Mouse (Mus musculus) heart, embryonic 10.5 days (tissue): ENCODE results near the gene Atp6ap2. TPM values are rescaled to one million over a fixed set of nuclear protein-coding genes. Genes with fewer than 3 reads are reported as not detected.
"Not testable (repeated sequence)": the region's sequence is repeated elsewhere in the genome, so short reads cannot be mapped to it uniquely, and the experiment has no call there.

Experiments
- DNase-seq: peaks from one replicate; pipeline ENCODE4 v3.0.0-alpha.2; 2017; ENCODE audit warnings: low spot score
- H3K27ac ChIP-seq: fragments of 300-500 bp; sonication (generic); 2 replicates; pipeline ENCODE4 v1.5.1; 2016; ENCODE audit warnings: mild to moderate bottlenecking
- H3K27me3 ChIP-seq: fragments of 300-500 bp; sonication (generic); 2 replicates; pipeline ENCODE4 v1.6.1; 2016; ENCODE audit warnings: mild to moderate bottlenecking; ENCODE audit not compliant: poor library complexity, insufficient read depth, severe bottlenecking
- H3K36me3 ChIP-seq: fragments of 300-500 bp; sonication (generic); 2 replicates; pipeline ENCODE4 v1.6.1; 2016; ENCODE audit warnings: mild to moderate bottlenecking, moderate library complexity
- H3K4me1 ChIP-seq: fragments of 300-500 bp; sonication (generic); 2 replicates; pipeline ENCODE4 v1.6.1; 2016; ENCODE audit warnings: mild to moderate bottlenecking
- H3K4me3 ChIP-seq: fragments of 300-500 bp; sonication (generic); 2 replicates; pipeline ENCODE4 v1.5.1; 2016; ENCODE audit warnings: mild to moderate bottlenecking, moderate library complexity
- H3K9me3 ChIP-seq: fragments of 300-500 bp; sonication (generic); 2 replicates; pipeline ENCODE4 v1.6.1; 2016; ENCODE audit warnings: mild to moderate bottlenecking, moderate library complexity
- WGBS: fragments of 180-500 bp; shearing (Covaris S2); methylation state at CpG from one replicate; pipeline ENCODE4 v1.1.7; 2016; 5-methylcytosine and 5-hydroxymethylcytosine counted together
- polyA plus RNA-seq: library from polyadenylated mRNA; unstranded; fragments of >200 nt; fragmentation: Nextera tagmentation; extraction: Ambion mirVana; gene quantifications from 2 replicates; pipeline ENCODE4 v1.2.1, GENCODE M21; 2016

Gene Atp6ap2
- 56.0 and 58.3 TPM in 2 replicates for polyA plus RNA-seq

GRCm38 (mm10) chrX:12587192-12587957 is at the start of gene Atp6ap2:
TSS of gene Atp6ap2 (plus strand) at chrX:12587801.
- peak within 1 kb of the TSS; percentile 78 for H3K4me3 ChIP-seq
- no peaks in the 10 kb centered on the region for H3K4me1 ChIP-seq
- peaks cover 15% of the 10 kb centered on the region; the same call in 1 of the 2 replicates for H3K27me3 ChIP-seq
- DNase-seq = peak; percentile 96
- H3K36me3 ChIP-seq = no peaks in the 10 kb centered on the region
- WGBS = 13% methylated on average over 49 of the region's 49 CpGs
- peak within 1 kb of the TSS; percentile 91 for H3K27ac ChIP-seq
- no peaks in the 10 kb centered on the region for H3K9me3 ChIP-seq

DNA sequence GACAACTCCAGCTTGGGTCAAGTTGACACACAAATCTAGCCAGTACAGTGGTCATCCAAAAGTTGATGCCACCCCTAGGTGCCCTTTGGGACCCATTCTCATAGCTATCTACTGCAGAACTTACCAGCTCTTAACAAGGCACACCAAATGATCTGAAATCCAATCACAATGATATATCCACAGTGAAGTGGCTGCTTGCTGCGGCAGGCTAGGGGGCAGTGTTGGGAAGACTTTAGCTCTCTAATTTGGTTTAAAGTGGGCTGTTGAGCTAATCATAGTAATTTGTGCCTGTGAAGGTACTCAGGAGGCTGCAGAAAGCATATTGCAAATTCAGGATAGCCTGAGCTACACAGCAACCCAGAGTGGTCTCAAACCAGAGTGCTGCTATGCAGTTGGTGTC is 43.2 kb upstream of the Atp6ap2 start:
- Histone ChIP-seq H3K36me3 (no peaks in the 10 kb centered on the region), H3K27ac (no peak overlapping the region), H3K9me3 (no peaks in the 10 kb centered on the region), H3K27me3 (no peaks in the 10 kb centered on the region; the same call in 1 of the 2 replicates), H3K4me3 (no peak overlapping the region), H3K4me1 (no peaks in the 10 kb centered on the region)
- no peak for DNase-seq
- 70% methylated on average over 1 of the region's 1 CpGs for WGBS

DNA sequence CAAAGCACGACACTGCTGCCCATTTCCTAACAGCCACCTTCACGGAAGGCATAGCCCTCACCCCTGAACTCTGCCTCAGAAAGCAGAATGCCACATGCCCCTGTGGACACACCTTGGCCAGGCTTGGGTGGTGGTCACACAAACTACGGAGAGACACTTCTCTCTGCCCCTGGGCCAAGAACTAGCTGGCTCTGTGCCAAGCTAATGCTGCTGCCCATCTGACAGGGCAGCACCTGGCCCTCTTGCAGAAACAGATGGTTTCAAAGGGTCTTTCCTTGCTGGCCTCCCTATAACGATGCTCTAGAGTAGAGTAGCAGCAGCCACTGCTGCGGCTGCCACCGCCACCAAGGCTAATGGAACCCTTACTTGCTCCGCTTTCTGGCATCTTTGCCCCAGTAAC is 30.5 kb upstream of the Atp6ap2 start:
- no peaks in the 10 kb centered on the region for H3K36me3 ChIP-seq
- 85% methylated on average over 7 of the region's 7 CpGs for WGBS
- no peak for DNase-seq

GRCm38 (mm10) chrX:12571407-12571806 is 16.2 kb upstream of the Atp6ap2 start:
- H3K27me3 ChIP-seq = peaks cover 14% of the 10 kb centered on the region; the same call in 1 of the 2 replicates

More for the DNA sequence above, 30.5 kb upstream of the Atp6ap2 start:
- Histone ChIP-seq H3K27ac (no peak overlapping the region), H3K9me3 (no peaks in the 10 kb centered on the region), H3K27me3 (no peaks in the 10 kb centered on the region), H3K4me1 (no peaks in the 10 kb centered on the region), H3K4me3 (no peak overlapping the region)

DNA sequence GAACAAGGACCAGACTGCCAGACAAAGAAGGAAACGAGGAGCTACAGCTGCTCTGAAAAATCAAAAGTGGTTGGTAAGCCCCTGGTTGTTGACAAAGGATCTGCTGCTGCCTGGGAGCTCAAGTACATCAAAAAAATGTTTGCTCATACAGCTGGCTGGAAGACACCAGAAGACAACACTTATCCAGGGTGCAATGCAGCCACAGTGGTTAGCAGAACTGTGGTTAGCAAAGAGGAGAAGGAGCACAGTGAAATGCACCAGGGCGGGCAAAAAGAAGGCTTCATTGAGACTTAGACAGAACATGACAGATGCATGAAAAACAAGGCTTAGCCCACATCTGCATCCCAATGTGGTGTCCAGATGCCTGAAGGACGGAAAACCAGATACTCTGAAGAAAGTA is 9.7 kb upstream of the Atp6ap2 start:
- Histone ChIP-seq H3K36me3 (no peaks in the 10 kb centered on the region), H3K9me3 (no peaks in the 10 kb centered on the region), H3K4me3 (no peak overlapping the region), H3K27me3 (peaks cover 11% of the 10 kb centered on the region; the same call in 1 of the 2 replicates), H3K27ac (no peak overlapping the region), H3K4me1 (no peaks in the 10 kb centered on the region)
- DNase-seq = no peak
- WGBS = 59% methylated on average over 3 of the region's 3 CpGs

More at GRCm38 (mm10) chrX:12571407-12571806, 16.2 kb upstream of the Atp6ap2 start:
- no peak for DNase-seq
- H3K36me3 ChIP-seq = no peaks in the 10 kb centered on the region
- WGBS = 72% methylated on average over 1 of the region's 1 CpGs
- no peak overlapping the region for H3K27ac ChIP-seq
- H3K4me3 ChIP-seq = no peak overlapping the region
- no peaks in the 10 kb centered on the region for H3K9me3 ChIP-seq
- no peaks in the 10 kb centered on the region for H3K4me1 ChIP-seq

DNA sequence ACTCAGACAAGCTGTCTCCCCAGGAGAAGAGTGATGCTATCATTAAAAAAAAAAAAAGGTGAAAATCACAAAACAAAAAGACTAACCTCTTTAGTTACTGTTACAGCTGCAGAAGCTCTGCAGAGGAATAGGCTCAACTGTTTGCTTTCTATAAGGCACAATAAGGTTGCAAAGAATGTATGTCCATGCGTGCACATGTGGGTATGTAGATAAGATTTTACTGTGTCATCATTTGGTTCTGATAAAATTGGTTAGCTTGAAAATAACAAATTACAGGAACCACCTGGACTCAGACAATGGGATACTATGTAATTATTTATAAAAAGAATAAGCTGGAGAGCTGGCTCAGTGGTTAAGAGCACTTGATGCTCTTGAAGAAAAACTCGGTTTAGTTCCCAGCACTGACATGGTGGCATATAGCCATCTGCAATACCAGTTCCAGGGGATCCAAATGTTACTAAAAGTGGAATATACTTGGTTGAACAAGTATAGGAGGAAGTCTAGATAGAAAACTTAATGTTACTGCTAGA is 9.2 kb upstream of the Atp6ap2 start:
- 86% methylated on average over 2 of the region's 2 CpGs for WGBS
- Histone ChIP-seq H3K4me3 (no peak overlapping the region), H3K27ac (no peak overlapping the region), H3K27me3 (peaks cover 14% of the 10 kb centered on the region; the same call in 1 of the 2 replicates), H3K4me1 (no peaks in the 10 kb centered on the region), H3K9me3 (no peaks in the 10 kb centered on the region), H3K36me3 (no peaks in the 10 kb centered on the region)
- DNase-seq = no peak

DNA sequence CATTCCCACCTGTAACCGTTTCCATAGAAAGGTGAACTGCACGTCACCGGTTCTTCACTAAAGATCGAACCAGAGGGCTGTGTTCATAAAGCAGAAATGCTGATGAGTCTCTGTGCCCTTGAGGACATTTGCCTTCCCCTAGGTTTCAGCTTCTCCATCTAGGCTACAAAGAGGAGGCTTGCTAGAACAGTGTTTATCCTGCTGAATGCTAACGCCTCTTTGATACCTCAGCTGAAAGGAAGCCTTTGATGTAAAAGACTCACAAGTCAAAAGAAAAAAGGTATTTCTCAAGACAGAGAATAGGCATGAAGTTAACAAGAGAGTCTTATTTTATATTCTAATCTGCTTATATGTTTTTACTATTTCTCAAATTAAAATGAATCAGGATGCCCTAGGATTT is 4.3 kb upstream of the Atp6ap2 start:
- no peak for DNase-seq
- peaks cover 20% of the 10 kb centered on the region; the same call in 1 of the 2 replicates for H3K27me3 ChIP-seq
- WGBS = 84% methylated on average over 5 of the region's 5 CpGs

GRCm38 (mm10) chrX:12587958-12588355 is 356 bp downstream of the Atp6ap2 start:
- Histone ChIP-seq H3K27ac (peak overlapping the region; percentile 91), H3K4me1 (no peaks in the 10 kb centered on the region), H3K36me3 (no peaks in the 10 kb centered on the region), H3K27me3 (peaks cover 9% of the 10 kb centered on the region; the same call in 1 of the 2 replicates), H3K9me3 (no peaks in the 10 kb centered on the region), H3K4me3 (peak overlapping the region; percentile 78)
- no peak for DNase-seq
- 20% methylated on average over 16 of the region's 18 CpGs for WGBS

More for the DNA sequence above, 4.3 kb upstream of the Atp6ap2 start:
- H3K36me3 ChIP-seq = no peaks in the 10 kb centered on the region
- no peak overlapping the region for H3K27ac ChIP-seq
- H3K9me3 ChIP-seq = no peaks in the 10 kb centered on the region
- H3K4me3 ChIP-seq = no peak overlapping the region
- H3K4me1 ChIP-seq = no peaks in the 10 kb centered on the region

GRCm38 (mm10) chrX:12591401-12591943 is 3.9 kb downstream of the Atp6ap2 start:
- H3K27me3 ChIP-seq = peaks cover 5% of the 10 kb centered on the region; the same call in 1 of the 2 replicates
- no peak for DNase-seq
- WGBS = 76% methylated on average over 8 of the region's 8 CpGs

DNA sequence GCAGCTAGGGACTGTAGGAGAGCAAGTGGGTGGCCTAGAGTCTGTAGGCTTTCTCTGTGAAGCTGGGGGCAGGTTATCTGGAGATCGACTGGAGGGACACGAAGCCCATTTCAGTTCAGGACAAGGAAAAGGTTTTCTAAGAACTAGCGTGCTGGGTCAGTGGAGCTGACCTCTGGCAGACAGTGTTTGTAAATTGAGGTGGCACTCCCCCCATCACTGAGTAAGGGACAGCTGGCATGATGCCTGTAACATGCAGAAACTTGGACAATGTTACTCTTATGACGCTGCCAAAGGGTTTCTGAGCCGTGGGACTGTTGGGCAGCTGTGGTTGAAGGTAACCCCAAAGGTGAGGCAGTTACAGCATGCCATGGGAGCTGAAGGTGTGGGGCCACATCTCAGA is 4.4 kb downstream of the Atp6ap2 start:
- Histone ChIP-seq H3K27me3 (peaks cover 5% of the 10 kb centered on the region; the same call in 1 of the 2 replicates), H3K9me3 (no peaks in the 10 kb centered on the region), H3K4me3 (no peak overlapping the region), H3K4me1 (no peaks in the 10 kb centered on the region), H3K36me3 (peaks cover 10% of the 10 kb centered on the region; the same call in 1 of the 2 replicates), H3K27ac (no peak overlapping the region)
- no peak for DNase-seq
- 84% methylated on average over 5 of the region's 5 CpGs for WGBS

More at GRCm38 (mm10) chrX:12591401-12591943, 3.9 kb downstream of the Atp6ap2 start:
- no peak overlapping the region for H3K27ac ChIP-seq
- no peaks in the 10 kb centered on the region for H3K4me1 ChIP-seq
- peaks cover 5% of the 10 kb centered on the region; the same call in 1 of the 2 replicates for H3K36me3 ChIP-seq
- no peaks in the 10 kb centered on the region for H3K9me3 ChIP-seq
- H3K4me3 ChIP-seq = no peak overlapping the region

- H3K9me3 ChIP-seq = no peaks in the 10 kb centered on the region
- H3K36me3 ChIP-seq = peaks cover 15% of the 10 kb centered on the region; the same call in 1 of the 2 replicates
- H3K4me3 ChIP-seq = no peak overlapping the region
- H3K27ac ChIP-seq = no peak overlapping the region
- 77% methylated on average over 5 of the region's 5 CpGs for WGBS
- H3K27me3 ChIP-seq = no peaks in the 10 kb centered on the region; the same call in 1 of the 2 replicates
- no peaks in the 10 kb centered on the region for H3K4me1 ChIP-seq
- no peak for DNase-seq
Measured at GRCm38 (mm10) chrX:12593824-12594223, 6.2 kb downstream of the Atp6ap2 start.

DNA sequence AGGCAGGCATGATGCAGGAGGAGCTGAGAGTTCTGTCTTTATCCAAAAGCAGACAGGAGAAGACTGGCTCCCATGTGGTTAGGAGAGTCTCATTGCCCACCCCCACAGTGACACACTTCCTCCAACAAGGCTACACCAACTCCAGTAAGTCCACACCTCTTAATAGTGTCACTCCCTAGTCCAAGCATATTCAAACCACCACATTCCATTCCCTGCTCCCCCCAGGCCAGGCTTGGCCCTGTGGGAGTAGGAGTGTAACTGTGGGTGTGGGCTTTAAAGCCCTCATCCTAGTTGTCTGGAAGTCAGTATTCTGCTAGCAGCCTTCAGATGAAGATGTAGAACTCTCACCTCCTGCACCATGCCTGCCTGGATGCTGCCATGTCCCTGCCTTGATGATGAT is 22.9 kb downstream of the Atp6ap2 start:
- not testable (repeated sequence) for H3K9me3 ChIP-seq, H3K4me3 ChIP-seq, DNase-seq, H3K27me3 ChIP-seq, H3K4me1 ChIP-seq, H3K27ac ChIP-seq
- peaks cover 15% of the 10 kb centered on the region; the same call in 1 of the 2 replicates for H3K36me3 ChIP-seq

GRCm38 (mm10) chrX:12611211-12611610 is 23.6 kb downstream of the Atp6ap2 start:
- H3K4me3 ChIP-seq = no peak overlapping the region
- H3K27ac ChIP-seq = no peak overlapping the region
- peaks cover 15% of the 10 kb centered on the region; the same call in 1 of the 2 replicates for H3K36me3 ChIP-seq
- no peak for DNase-seq
- H3K9me3 ChIP-seq = no peaks in the 10 kb centered on the region
- WGBS = 54% methylated on average over 2 of the region's 2 CpGs
- H3K4me1 ChIP-seq = no peaks in the 10 kb centered on the region
- H3K27me3 ChIP-seq = no peaks in the 10 kb centered on the region
